9 mouse cellular contexts compared by ENCODE assay signal in the genomic region with DNA sequence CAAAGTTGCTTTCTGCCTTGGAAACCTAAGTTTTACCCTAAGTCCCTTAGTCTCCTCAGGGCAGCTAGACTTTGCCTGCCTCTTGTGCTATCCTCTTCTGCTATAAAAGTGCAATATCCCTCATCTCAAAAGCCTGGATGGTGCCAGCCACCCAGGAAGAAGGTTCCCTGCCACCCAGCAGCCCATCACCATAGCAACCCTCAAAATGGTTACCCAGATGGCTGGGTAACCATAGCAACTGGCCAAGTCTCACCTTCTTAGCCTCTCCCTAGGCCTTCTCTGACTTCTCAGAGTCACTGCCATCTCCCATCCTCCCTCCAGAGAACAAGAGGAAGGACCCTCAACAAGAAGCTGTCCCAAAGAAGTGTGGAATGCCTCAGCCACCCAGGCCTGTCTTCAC. TPM values are rescaled to one million over a fixed set of nuclear protein-coding genes. Genes with fewer than 3 reads are reported as not detected.
DNase-seq lines count a peak whose midpoint lies in the region; ATAC-seq lines count a peak whose summit lies in the region.
"Had no signal": no experiment of that assay in that cellular context is flagged by ENCODE, and none has a peak within 500 bp of the region (broad histone marks: within the 10 kb centered on the region; RNA-seq: fewer than 3 reads in every experiment).

No protein-coding gene starts in this region.

- H3K36me3 ChIP-seq in neural tube, embryonic 11.5 days (ENCODE audit: control insufficient read depth, insufficient read depth, low read length): no peaks in the 10 kb centered on the region
- H3K36me3 ChIP-seq in hindbrain, embryonic 15.5 days: peaks cover 19% of the 10 kb centered on the region
- no peaks in the 10 kb centered on the region; the same call in 1 of the 2 replicates for H3K36me3 ChIP-seq in neural tube, embryonic 14.5 days (ENCODE audit: control insufficient read depth, insufficient read depth, low read length)
- H3K36me3 ChIP-seq: liver, embryonic 15.5 days had no signal

- no peak overlapping the region for H3K27ac ChIP-seq in neural tube, embryonic 11.5 days (ENCODE audit: low read depth, low read length)
- peak overlapping the region; percentile 31; the same call in 1 of the 2 replicates for H3K27ac ChIP-seq in hindbrain, embryonic 15.5 days (replicated peaks)
- H3K27ac ChIP-seq in neural tube, embryonic 14.5 days (ENCODE audit: low read depth, low read length): no peak overlapping the region
- H3K27ac ChIP-seq: liver, embryonic 15.5 days had no signal

- peaks cover 21% of the 10 kb centered on the region for H3K4me1 ChIP-seq in neural tube, embryonic 11.5 days (ENCODE audit: control insufficient read depth, insufficient read depth, low read length)
- H3K4me1 ChIP-seq in hindbrain, embryonic 15.5 days (replicated peaks): peaks cover 39% of the 10 kb centered on the region
- peaks cover 31% of the 10 kb centered on the region for H3K4me1 ChIP-seq in neural tube, embryonic 14.5 days (ENCODE audit: control insufficient read depth, insufficient read depth, low read length)

- no peaks in the 10 kb centered on the region for H3K27me3 ChIP-seq in neural tube, embryonic 11.5 days (ENCODE audit: control insufficient read depth, insufficient read depth, low read length)
- no peaks in the 10 kb centered on the region for H3K27me3 ChIP-seq in hindbrain, embryonic 15.5 days
- no peaks in the 10 kb centered on the region for H3K27me3 ChIP-seq in neural tube, embryonic 14.5 days (ENCODE audit: control insufficient read depth, insufficient read depth, low read length)

- no peak overlapping the region for H3K4me3 ChIP-seq in neural tube, embryonic 11.5 days (ENCODE audit: low read depth, low read length)
- H3K4me3 ChIP-seq in hindbrain, embryonic 15.5 days: no peak overlapping the region
- H3K4me3 ChIP-seq in neural tube, embryonic 14.5 days (ENCODE audit: low read depth, low read length): no peak overlapping the region
- H3K4me3 ChIP-seq: liver, embryonic 15.5 days had no signal

- no peak for DNase-seq in cerebellum, adult 8-10 months
- DNase-seq in neural tube, embryonic 11.5 days (ENCODE audit: low spot score): peak; percentile 28
- DNase-seq in neural tube, embryonic 10.5 days (ENCODE audit: extremely low spot score, low spot score): no peak
- no peak for DNase-seq in natural killer cell, adult 2 months (ENCODE audit: low spot score in 2 of 2)
- no peak for DNase-seq in lung, postnatal 4 days

- 0 out of 2 replicates have a peak, but pooled peaks have one; percentile 31 for ATAC-seq in cerebellum, adult (ENCODE audit: insufficient number of reproducible peaks, low FRiP score, low TSS enrichment)
- peak; percentile 53; the same call in 1 of the 2 replicates for ATAC-seq in neural tube, embryonic 11.5 days (ENCODE audit: insufficient read depth, low FRiP score, low TSS enrichment)
- no peak; the same call in 1 of the 2 replicates for ATAC-seq in hindbrain, embryonic 15.5 days (ENCODE audit: low FRiP score, low read depth)
- ATAC-seq in neural tube, embryonic 14.5 days (ENCODE audit: low read depth): peak; percentile 53; the same call in 1 of the 2 replicates

- no peak overlapping the region for H3K4me2 ChIP-seq in neural tube, embryonic 11.5 days (ENCODE audit: low read depth)
- H3K4me2 ChIP-seq in hindbrain, embryonic 15.5 days: no peak overlapping the region
- H3K4me2 ChIP-seq in neural tube, embryonic 14.5 days (ENCODE audit: low read depth, low read length): no peak overlapping the region
- H3K4me2 ChIP-seq: liver, embryonic 15.5 days had no signal

- H3K9me3 ChIP-seq in neural tube, embryonic 11.5 days (ENCODE audit: control insufficient read depth, low read length): no peaks in the 10 kb centered on the region
- no peaks in the 10 kb centered on the region for H3K9me3 ChIP-seq in hindbrain, embryonic 15.5 days
- H3K9me3 ChIP-seq in neural tube, embryonic 14.5 days (ENCODE audit: control insufficient read depth, low read length): no peaks in the 10 kb centered on the region
- H3K9me3 ChIP-seq: liver, embryonic 15.5 days had no signal

- H3K9ac ChIP-seq in neural tube, embryonic 11.5 days (ENCODE audit: low read length): no peak overlapping the region
- H3K9ac ChIP-seq in hindbrain, embryonic 15.5 days: no peak overlapping the region
- H3K9ac ChIP-seq in neural tube, embryonic 14.5 days (replicated peaks; ENCODE audit: low read depth, low read length): no peak overlapping the region
- H3K9ac ChIP-seq: liver, embryonic 15.5 days had no signal

RNA-seq across cellular contexts. Expression of a gene that starts 13.6 kb away (rescaled TPM):
- polyA plus RNA-seq in neural tube, embryonic 11.5 days (2014; fragmentation: Nextera tagmentation; extraction: Ambion mirVana): 78.2 and 79.1 TPM in 2 replicates
- 69.2 and 71.9 TPM in 2 replicates for polyA plus RNA-seq in hindbrain, embryonic 15.5 days (2015; fragmentation: Nextera tagmentation; extraction: Ambion mirVana)
- 111 and 144 TPM in 2 replicates for polyA plus RNA-seq in neural tube, embryonic 14.5 days (2014; fragmentation: Nextera tagmentation; extraction: Ambion mirVana)

RNA-seq across cellular contexts. Expression of a gene that starts 47.4 kb away (rescaled TPM):
- 337 and 365 TPM in 2 replicates for polyA plus RNA-seq in neural tube, embryonic 11.5 days (2014; fragmentation: Nextera tagmentation; extraction: Ambion mirVana)
- 457 and 489 TPM in 2 replicates for polyA plus RNA-seq in hindbrain, embryonic 15.5 days (2015; fragmentation: Nextera tagmentation; extraction: Ambion mirVana)
- 485 and 586 TPM in 2 replicates for polyA plus RNA-seq in neural tube, embryonic 14.5 days (2014; fragmentation: Nextera tagmentation; extraction: Ambion mirVana)
